Mouse (Mus musculus): ENCODE measurements around the gene Fam129b.
A peak's percentile ranks its signal among the peaks of the same experiment; 100 is the strongest.

Gene Fam129b

GRCm38 (mm10) chr2:32892490-32892889 is 16.6 kb downstream of the Fam129b start:
- DNase-seq (ENCODE audit: low spot score): no peak

DNA sequence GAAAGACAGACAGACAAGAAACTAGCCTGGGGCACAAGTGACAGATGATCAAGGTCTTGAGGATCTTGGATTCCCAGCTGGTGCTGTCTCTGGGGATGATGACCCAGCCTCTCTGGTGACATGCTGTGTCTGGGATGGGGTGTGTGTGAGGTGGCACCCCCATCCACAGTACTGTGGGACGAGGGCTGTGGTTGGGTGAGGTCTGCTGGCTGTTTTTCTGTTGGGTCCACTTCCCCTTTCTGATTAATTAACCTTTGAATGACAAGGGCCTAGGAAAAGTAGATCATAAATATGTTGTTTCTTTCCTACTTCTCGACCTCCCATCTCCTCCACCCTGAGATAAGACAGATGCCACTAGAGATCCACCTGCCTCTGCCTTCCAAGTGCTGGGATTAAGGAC is 18.2 kb downstream of the Fam129b start:
- DNase-seq (ENCODE audit: low spot score): no peak

DNA sequence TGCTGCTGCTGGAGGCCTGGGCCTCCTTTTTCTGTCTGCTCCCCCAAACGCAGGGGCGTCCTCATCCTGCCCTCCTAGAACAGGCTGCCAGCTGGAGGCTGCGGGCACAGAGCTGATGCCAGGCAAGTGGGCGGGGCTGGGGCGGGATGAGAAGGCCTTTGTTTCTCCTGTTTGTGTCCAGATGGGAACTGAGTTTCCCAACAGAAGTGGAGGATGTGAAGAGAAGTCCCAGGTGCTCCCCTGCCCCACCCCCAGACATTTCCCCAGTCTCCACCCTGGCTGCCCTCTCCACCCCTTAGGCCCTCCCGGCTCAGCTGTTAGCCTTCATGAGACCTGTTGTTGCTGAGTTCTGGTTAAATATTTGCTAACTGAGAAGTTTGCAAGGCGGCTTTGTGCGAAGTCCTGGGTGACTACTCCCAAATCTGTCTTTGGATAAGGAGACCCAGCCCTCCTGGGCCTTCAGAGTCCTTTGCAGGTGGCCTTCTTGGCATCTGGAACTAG is 19.7 kb downstream of the Fam129b start:
- DNase-seq (ENCODE audit: low spot score): no peak

GRCm38 (mm10) chr2:32896507-32897147 is 20.7 kb downstream of the Fam129b start:
- DNase-seq (ENCODE audit: low spot score): no peak

GRCm38 (mm10) chr2:32898983-32899382 is 23.1 kb downstream of the Fam129b start:
- no peak for DNase-seq (ENCODE audit: low spot score)

DNA sequence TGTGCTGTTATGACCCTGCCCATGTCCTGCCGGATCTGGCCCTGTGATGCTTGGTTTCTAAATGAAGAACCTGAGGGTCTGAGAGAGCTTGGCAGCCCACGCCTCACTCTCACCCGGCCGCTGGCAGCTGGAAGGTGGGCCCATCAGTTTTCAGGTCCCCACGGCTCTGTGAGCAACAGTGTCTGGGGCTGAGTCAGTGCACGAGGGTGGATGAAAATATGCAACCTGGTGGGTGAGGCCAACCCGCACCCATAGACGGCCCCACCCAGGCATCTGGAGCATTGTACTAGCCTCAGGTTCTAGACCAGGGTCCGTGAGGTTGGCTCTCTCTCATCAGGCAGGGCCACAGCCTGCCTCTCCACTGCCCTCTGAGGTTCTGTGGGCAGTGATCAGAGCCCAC is 26.2 kb downstream of the Fam129b start:
- DNase-seq (ENCODE audit: low spot score): no peak

DNA sequence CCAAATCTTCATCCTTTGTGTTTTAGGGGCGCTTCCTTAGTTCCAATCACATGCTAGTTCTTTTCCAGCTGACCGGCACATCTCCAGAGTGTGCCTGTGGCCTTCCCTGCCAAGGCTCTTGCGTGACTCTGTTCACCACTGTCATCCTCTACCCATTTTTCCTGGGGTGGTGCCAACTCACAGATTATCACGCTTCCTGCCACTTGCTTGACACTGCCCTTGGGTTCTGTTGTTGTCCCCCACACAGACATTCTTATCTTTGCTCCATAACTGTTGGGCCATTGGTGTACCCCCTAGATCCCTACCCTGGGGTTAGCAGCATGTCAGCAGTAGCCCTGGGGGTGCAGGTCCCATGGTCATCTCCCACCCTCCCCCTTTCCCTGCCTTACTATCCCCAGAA is 27.6 kb downstream of the Fam129b start:
- DNase-seq (ENCODE audit: low spot score): no peak

GRCm38 (mm10) chr2:32904637-32905036 is 28.7 kb downstream of the Fam129b start:
- DNase-seq (ENCODE audit: low spot score): no peak

DNA sequence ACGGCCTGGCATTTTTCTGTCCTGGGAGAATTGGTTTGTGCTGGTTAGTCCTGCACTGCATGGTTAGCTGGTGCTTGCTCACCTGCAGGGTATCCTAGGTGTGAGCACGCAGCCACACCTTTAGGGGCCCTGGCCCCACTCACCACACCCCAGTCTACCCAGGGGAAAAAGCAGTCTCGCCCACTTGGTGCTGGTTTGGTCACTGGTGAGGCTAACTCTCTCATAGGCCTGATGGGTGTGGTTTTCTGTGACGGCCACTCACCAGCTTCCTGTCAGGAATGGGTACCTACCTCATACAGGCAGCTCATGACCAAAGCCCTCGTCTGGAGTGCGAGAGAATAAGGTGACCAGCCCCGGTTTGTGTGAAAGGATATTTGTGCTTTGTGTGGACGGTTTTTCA is 29.4 kb downstream of the Fam129b start:
- DNase-seq (ENCODE audit: low spot score): no peak

DNA sequence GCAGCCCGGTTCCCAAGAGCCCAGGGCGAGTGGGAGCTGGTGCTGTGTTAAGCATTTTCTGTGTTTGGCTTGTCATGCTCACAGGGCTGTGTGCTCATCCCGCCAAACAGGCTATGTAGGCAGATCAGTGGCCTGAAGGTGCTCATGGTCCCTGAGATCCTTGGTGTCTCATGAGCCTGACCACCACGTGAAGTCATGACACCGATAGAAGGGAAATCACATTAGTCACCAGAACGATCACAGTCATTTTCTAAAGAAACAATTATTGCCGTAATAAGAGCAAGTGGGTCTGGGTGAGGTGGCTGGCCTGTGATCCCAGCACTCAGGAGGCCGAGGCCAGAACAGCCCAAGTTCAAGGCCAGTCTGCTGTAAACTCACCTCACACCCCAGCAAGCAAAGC is 31.5 kb downstream of the Fam129b start:
- no peak for DNase-seq (ENCODE audit: low spot score)

DNA sequence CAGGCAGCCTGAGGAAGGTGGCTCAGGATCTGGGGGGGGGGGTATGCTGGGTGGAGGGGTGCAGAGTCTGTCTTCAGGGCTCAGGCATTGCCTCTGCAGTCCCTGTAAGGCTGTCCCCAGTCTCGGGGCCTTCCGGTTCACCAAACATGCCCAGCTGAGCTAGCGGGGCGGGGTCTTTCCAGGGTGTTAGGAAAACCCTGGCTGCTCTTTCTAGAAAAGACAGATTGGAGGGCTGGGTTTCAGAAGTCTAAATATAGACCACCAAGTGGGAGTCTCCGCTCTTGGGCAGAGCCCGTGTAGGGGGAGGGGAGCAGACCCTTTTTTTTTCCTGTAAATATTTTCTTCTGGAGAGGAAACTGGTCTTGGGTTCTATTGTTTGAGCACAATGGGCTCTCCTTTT is 32.4 kb downstream of the Fam129b start:
- DNase-seq (ENCODE audit: low spot score): peak; percentile 69

DNA sequence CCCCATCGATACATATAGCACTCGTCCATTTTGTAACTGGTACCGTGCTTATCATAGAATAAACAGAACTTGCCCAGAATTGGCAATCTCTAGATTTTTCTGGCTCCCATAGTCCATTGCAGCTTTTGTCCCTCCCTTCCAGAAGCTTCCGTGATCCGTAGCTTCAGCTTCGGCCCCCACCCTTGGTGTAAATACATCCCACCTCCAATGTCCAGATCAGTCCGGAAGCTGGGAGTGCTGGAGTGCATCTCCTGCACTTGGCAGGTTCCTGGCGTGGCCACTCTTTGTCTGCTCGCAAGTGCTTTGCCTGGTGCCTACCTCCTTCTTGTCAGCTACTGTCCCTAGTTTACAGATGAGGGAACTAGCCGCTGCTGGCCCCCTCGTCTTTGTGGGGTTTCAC is 32.9 kb downstream of the Fam129b start:
- peak; percentile 28 for DNase-seq (ENCODE audit: low spot score)

GRCm38 (mm10) chr2:32911639-32912182 is 35.8 kb downstream of the Fam129b start:
- DNase-seq (ENCODE audit: low spot score): no peak

- peak; percentile 97 for DNase-seq (ENCODE audit: low spot score)
These were observed 36.4 kb downstream of the Fam129b start for GRCm38 (mm10) chr2:32912210-32912804.

DNA sequence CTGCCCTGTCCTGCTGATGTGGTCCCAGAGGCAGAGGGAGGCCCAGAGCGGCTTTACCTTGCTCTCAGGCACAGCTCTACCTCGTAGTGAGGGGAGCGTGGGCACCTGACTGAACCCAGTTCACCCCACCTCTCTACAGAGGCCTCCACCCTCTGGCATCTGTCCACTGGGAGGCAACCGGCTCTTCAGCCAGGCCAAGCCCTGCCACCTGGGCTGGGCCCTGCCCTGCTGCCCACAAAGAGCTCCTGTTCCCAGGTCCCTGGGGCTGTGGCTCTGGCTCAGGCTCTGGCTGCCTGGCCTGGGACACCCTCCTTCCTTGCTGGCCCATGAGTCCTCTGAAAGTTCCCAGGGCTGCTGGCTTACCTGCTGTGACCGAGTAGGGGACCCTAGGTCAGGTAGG is 38.4 kb downstream of the Fam129b start:
- no peak for DNase-seq (ENCODE audit: low spot score)

DNA sequence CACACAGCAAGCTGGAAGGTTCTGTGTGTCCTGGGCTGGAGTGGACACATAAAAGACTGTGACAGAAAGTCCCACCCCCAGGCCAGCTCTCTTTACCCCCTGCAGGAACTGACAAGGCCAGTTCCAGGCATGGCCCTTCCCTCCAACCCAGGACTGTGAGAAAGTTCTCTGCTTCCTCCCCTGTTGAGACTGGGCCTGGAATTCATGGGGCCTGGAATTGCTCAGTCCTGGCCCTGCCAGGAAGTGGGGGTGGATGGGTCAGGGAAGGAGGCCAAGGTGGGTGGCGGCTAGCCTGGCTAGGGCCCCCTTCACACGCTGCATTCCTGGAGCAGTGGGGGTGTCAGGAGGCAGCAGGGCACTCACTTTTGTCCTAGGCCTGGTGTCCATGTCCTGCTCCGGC is 39.0 kb downstream of the Fam129b start:
- peak; percentile 59 for DNase-seq (ENCODE audit: low spot score)

DNA sequence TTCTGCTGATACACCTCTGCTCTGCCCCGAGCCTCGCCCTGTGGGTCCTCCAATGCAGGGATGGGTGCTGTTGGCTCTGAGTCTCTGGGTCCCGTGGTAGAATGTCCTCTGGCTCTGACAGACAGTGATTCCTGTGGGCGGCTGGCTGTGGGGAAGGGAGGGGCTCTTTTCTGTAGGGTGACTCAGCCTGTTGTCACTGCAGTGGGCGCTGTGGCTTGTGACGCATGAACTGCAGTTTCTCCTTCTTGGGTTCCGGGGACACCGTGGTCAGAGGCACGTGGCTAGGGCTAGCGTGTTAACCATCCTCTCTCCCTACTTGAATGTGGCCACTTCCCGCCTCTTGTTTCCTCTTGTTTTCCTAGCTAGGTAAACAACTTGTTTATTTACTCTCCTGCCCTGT is 41.6 kb downstream of the Fam129b start:
- DNase-seq (ENCODE audit: low spot score): no peak

DNA sequence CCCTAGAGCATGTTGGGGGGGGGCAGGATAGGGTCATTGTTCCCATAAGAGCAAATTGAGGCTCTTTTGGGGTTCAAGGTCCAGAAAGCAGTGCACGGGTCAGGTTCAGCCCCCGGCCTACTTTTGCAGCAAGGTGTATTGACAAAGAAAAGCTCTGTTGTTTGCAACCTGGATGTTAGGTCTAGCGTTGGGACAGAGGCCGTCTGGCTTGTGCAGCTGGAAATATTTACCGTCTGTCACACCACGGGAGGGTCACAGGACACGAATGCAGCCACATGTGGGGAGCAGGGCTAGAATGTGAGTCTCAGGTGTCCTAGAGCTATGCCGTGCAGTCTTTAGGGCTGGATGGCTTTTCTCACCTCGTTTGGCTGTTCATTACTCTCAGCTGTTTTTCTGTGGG is 42.5 kb downstream of the Fam129b start:
- DNase-seq (ENCODE audit: low spot score): no peak

DNA sequence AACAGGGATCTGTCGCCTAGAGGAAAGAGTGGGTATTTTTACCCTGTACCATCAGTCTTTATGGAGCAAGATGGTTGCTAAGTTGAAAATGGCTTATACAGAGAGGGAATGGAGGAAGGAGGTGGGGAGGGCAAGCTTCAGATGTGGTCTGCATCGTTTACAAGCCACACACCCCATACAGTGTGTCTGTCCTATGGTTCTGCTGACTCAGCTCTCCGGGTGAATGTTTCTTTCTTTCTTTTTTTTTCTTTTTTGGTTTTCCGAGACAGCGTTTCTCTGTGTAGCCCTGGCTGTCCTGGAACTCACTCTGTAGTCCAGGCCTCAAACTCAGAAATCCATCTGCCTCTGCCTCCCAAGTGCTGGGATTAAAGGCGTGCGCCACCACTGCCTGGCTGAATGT is 45.3 kb downstream of the Fam129b start:
- DNase-seq (ENCODE audit: low spot score): no peak

DNA sequence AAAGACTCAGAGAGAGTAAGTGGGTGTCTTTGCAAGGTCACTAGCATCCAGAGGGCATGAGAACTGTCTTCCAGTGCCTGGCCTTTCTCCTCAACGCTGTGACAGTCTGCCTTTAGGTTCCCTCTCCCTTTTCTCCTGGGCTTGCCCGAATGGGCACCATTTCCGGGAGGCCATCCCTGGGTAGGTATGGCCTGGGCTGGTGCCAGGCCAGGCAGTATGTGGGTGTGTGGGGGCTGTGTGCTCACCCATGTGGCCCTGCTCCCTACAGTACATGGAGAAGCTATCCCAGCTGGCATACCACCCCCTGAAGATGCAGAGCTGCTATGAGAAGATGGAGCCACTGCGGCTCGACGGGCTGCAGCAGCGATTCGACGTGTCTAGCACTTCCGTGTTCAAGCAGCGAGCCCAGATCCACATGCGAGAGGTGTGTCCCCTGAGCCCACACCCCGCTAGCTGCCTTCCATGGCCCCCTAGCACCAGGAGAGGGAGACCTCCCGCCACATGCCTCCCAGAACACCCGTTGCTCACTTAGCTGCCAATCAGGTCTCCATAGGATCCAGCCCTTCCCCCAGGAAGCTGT is 46.0 kb downstream of the Fam129b start:
- DNase-seq (ENCODE audit: low spot score): no peak

- DNase-seq (ENCODE audit: low spot score): no peak
These were observed 46.6 kb downstream of the Fam129b start for GRCm38 (mm10) chr2:32922564-32922963.

DNA sequence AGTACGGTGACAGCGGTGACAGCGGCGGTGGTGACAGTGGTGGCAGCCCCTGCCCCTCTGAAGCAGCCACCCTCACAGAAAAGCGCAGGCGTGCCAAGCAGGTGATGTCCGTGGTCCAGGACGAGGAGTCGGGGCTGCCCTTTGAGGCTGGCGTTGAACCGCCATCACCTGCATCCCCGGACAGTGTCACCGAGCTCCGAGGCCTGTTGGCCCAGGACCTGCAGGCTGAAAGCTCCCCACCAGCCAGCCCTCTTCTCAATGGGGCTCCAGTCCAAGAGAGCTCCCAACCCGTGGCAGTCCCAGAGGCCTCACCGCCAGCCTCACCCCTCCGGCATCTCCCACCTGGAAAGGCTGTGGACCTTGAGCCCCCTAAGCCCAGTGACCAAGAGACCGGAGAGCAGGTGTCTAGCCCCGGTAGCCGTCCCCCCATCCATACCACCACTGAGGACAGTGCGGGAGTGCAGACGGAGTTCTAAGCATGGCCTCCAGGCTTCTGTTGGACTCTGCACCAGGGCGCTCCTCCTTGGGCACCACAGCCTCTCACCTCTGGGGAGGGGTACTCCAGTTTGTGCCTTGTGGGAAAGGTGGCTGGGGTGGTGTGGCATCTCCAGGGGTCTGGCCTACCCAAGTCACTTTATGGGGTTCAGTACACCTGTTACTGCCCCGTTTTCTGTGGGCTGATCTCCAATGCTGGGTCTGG is 47.8 kb downstream of the Fam129b start:
- no peak for DNase-seq (ENCODE audit: low spot score)

All from embryo, embryonic 10 days (tissue).